Mouse (Mus musculus): ENCODE measurements around the gene Inhbc.
A peak's percentile ranks its signal among the peaks of the same experiment; 100 is the strongest.

The Inhbc gene

GRCm38 (mm10) chr10:127351285-127351595 lies 19.0 kb downstream of the Inhbc start:
- DNase-seq, result no peak

- DNase-seq, result peak; percentile 84 to 85
Measured at GRCm38 (mm10) chr10:127350594-127351284, 19.5 kb downstream of the Inhbc start.

- no peak for DNase-seq
Measured at GRCm38 (mm10) chr10:127349810-127350209, 20.4 kb downstream of the Inhbc start.

GRCm38 (mm10) chr10:127348957-127349356 lies 21.3 kb downstream of the Inhbc start:
- no peak for DNase-seq

GRCm38 (mm10) chr10:127346173-127346572 lies 24.1 kb downstream of the Inhbc start:
- no peak for DNase-seq

- no peak for DNase-seq
Measured at GRCm38 (mm10) chr10:127343029-127343428, 27.2 kb downstream of the Inhbc start.

GRCm38 (mm10) chr10:127341891-127342639 lies 28.2 kb downstream of the Inhbc start, which contains the start of gene Gli1:
Gli1 (minus strand) TSS chr10:127341974.
- DNase-seq, result peak; percentile 84 to 86

GRCm38 (mm10) chr10:127341360-127341690 lies 28.9 kb downstream of the Inhbc start:
- no peak for DNase-seq

- DNase-seq, result no peak
Measured at GRCm38 (mm10) chr10:127340577-127341359, 29.5 kb downstream of the Inhbc start.

- DNase-seq, result no peak
Measured at GRCm38 (mm10) chr10:127339683-127340576, 30.3 kb downstream of the Inhbc start.

- peak; percentile 89 to 93 for DNase-seq
Measured at GRCm38 (mm10) chr10:127338930-127339682, 31.1 kb downstream of the Inhbc start.

GRCm38 (mm10) chr10:127337536-127338099 lies 32.6 kb downstream of the Inhbc start:
- DNase-seq, result no peak

- DNase-seq, result no peak
Measured at GRCm38 (mm10) chr10:127336952-127337351, 33.3 kb downstream of the Inhbc start.

- no peak for DNase-seq
Measured at GRCm38 (mm10) chr10:127335271-127335670, 35.0 kb downstream of the Inhbc start.

- no peak for DNase-seq
Measured at GRCm38 (mm10) chr10:127333152-127333551, 37.1 kb downstream of the Inhbc start.

GRCm38 (mm10) chr10:127332211-127332874 lies 37.9 kb downstream of the Inhbc start:
- DNase-seq, result no peak

GRCm38 (mm10) chr10:127330212-127330611 lies 40.0 kb downstream of the Inhbc start:
- DNase-seq, result no peak

- DNase-seq, result no peak
Measured at GRCm38 (mm10) chr10:127327461-127328145, 42.6 kb downstream of the Inhbc start.

- peak in 1 of 2 experiments; percentile 41 for DNase-seq
Measured at GRCm38 (mm10) chr10:127326828-127327227, 43.4 kb downstream of the Inhbc start.
